Mouse (Mus musculus) myocyte (in vitro differentiated cells): ENCODE measurements at regions not wholly inside any gene's neighbourhood (a gene's known extent, or its start where the extent isn't known, plus 50 kb on each side); places are given as distances from the start of the nearest gene placed in this dataset.

Source experiments
- H3K27me3 ChIP-seq: one replicate; pipeline ENCODE4 v1.6.1; 2011; ENCODE audit not compliant: control insufficient read depth, insufficient read depth, insufficient read length
- H3K36me3 ChIP-seq: one replicate; pipeline ENCODE4 v1.6.1; 2011; ENCODE audit not compliant: control insufficient read depth, insufficient read depth
- H3K4me2 ChIP-seq: one replicate; pipeline ENCODE4 v1.6.1; 2011; ENCODE audit warnings: low read depth, control low read depth
- H3K4me3 ChIP-seq: one replicate; pipeline ENCODE4 v1.5.1; 2011; ENCODE audit warnings: mild to moderate bottlenecking, control low read depth, moderate library complexity
- H3K79me2 ChIP-seq: one replicate; pipeline ENCODE4 v1.6.1; 2011; ENCODE audit not compliant: control insufficient read depth, insufficient read depth
- H3ac ChIP-seq: one replicate; pipeline ENCODE4 v1.6.1; 2011; ENCODE audit not compliant: control insufficient read depth, insufficient read length
- CEBPB ChIP-seq: IDR thresholded peaks from 2 replicates; pipeline ENCODE4 v1.6.1; 2011; ENCODE audit warnings: mild to moderate bottlenecking, moderate library complexity; ENCODE audit not compliant: poor library complexity, insufficient read depth, severe bottlenecking
- E2F4 ChIP-seq: IDR thresholded peaks from one replicate; pipeline ENCODE4 v1.6.1; 2011; ENCODE audit warnings: mild to moderate bottlenecking, control low read depth, moderate library complexity; ENCODE audit not compliant: insufficient read depth
- MAX ChIP-seq: IDR thresholded peaks from one replicate; pipeline ENCODE4 v1.6.1; 2011; ENCODE audit warnings: low read depth, mild to moderate bottlenecking, control low read depth
- MYOD1 ChIP-seq, 3 experiments: IDR thresholded peaks; one replicate each; pipeline ENCODE4 v1.6.1; 2011; ENCODE audit warnings: control low read depth in 2 of 3, low read depth in 2 of 3, mild to moderate bottlenecking in 2 of 3, moderate library complexity in 1 of 3; ENCODE audit not compliant: insufficient read length in 2 of 3, control insufficient read depth in 1 of 3
- MYOG ChIP-seq, 3 experiments: IDR thresholded peaks; one replicate each; pipeline ENCODE4 v1.6.1; 2011; ENCODE audit warnings: control low read depth in 2 of 3, low read depth in 2 of 3, mild to moderate bottlenecking in 2 of 3; ENCODE audit not compliant: insufficient read length in 2 of 3, control insufficient read depth in 1 of 3, insufficient read depth in 1 of 3
- POLR2A ChIP-seq: IDR thresholded peaks from one replicate; pipeline ENCODE4 v1.6.1; 2011; ENCODE audit warnings: low read depth, mild to moderate bottlenecking, control low read depth, moderate library complexity; ENCODE audit not compliant: insufficient read length
- POLR2AphosphoS2 ChIP-seq: IDR thresholded peaks from one replicate; pipeline ENCODE4 v1.6.1; 2011; ENCODE audit warnings: low read depth, control low read depth; ENCODE audit not compliant: insufficient read length
- REST ChIP-seq: IDR thresholded peaks from one replicate; pipeline ENCODE4 v1.6.1; 2011; ENCODE audit warnings: mild to moderate bottlenecking, control low read depth, moderate library complexity; ENCODE audit not compliant: insufficient read depth, insufficient read length
- SRF ChIP-seq: IDR thresholded peaks from one replicate; pipeline ENCODE4 v1.6.1; 2011; ENCODE audit warnings: low read depth; ENCODE audit not compliant: control insufficient read depth, insufficient read length
- TCF12 ChIP-seq: IDR thresholded peaks from one replicate; pipeline ENCODE4 v1.6.1; 2011; ENCODE audit warnings: mild to moderate bottlenecking, control low read depth; ENCODE audit not compliant: poor library complexity, insufficient read depth, severe bottlenecking
- TCF3 ChIP-seq: IDR thresholded peaks from one replicate; pipeline ENCODE4 v1.6.1; 2011; ENCODE audit warnings: low read depth, control low read depth; ENCODE audit not compliant: insufficient read length
- USF1 ChIP-seq: IDR thresholded peaks from one replicate; pipeline ENCODE4 v1.6.1; 2011; ENCODE audit warnings: low read depth, mild to moderate bottlenecking, control low read depth, moderate library complexity

GRCm38 (mm10) chr10:56753576-56753975 is 376.4 kb downstream of the Gja1 start:
- no peak overlapping the region for H3ac ChIP-seq

GRCm38 (mm10) chr10:56754546-56755175 is 377.5 kb downstream of the Gja1 start:
- H3K36me3 ChIP-seq, result no peaks in the 10 kb centered on the region
- no peak overlapping the region for H3K4me2 ChIP-seq
- H3K4me3 ChIP-seq, result no peak overlapping the region
- H3K79me2 ChIP-seq, result no peaks in the 10 kb centered on the region
- H3ac ChIP-seq, result no peak overlapping the region
- TF ChIP-seq REST (no peak), TCF12 (no peak), USF1 (no peak), SRF (no peak), MYOG (IDR thresholded peaks at IDR 0.05; ENCODE audit: control insufficient read depth in 1 of 3, insufficient read depth in 1 of 3, insufficient read length in 2 of 3, low read depth in 2 of 3) (no peak), CEBPB (no peak)
- H3K27me3 ChIP-seq, result no peaks in the 10 kb centered on the region

More at GRCm38 (mm10) chr10:56753576-56753975, 376.4 kb downstream of the Gja1 start:
- no peaks in the 10 kb centered on the region for H3K79me2 ChIP-seq
- no peaks in the 10 kb centered on the region for H3K36me3 ChIP-seq
- TF ChIP-seq MYOD1 (IDR thresholded peaks at IDR 0.05; ENCODE audit: control insufficient read depth in 1 of 3, insufficient read length in 2 of 3, low read depth in 2 of 3) (no peak), USF1 (no peak), SRF (no peak), E2F4 (no peak), POLR2A (no peak), MYOG (IDR thresholded peaks at IDR 0.05; ENCODE audit: control insufficient read depth in 1 of 3, insufficient read depth in 1 of 3, insufficient read length in 2 of 3, low read depth in 2 of 3) (no peak), POLR2AphosphoS2 (no peak), CEBPB (no peak), REST (no peak), TCF12 (no peak), MAX (no peak), TCF3 (no peak)
- no peaks in the 10 kb centered on the region for H3K27me3 ChIP-seq
- no peak overlapping the region for H3K4me2 ChIP-seq
- no peak overlapping the region for H3K4me3 ChIP-seq

- TF ChIP-seq POLR2AphosphoS2 (no peak), TCF3 (no peak), USF1 (no peak), POLR2A (no peak), CEBPB (no peak), MAX (no peak), E2F4 (no peak), REST (no peak), SRF (no peak)
Measured at GRCm38 (mm10) chr10:56770629-56771028, 393.5 kb downstream of the Gja1 start.

GRCm38 (mm10) chr10:56782265-56782664 is 405.1 kb downstream of the Gja1 start:
- Histone ChIP-seq H3K36me3 (no peaks in the 10 kb centered on the region), H3K4me3 (no peak overlapping the region), H3K4me2 (peak overlapping the region; percentile 25), H3K27me3 (no peaks in the 10 kb centered on the region), H3ac (no peak overlapping the region), H3K79me2 (no peaks in the 10 kb centered on the region)
- TF ChIP-seq E2F4 (no peak), TCF3 (peak; percentile 46), TCF12 (no peak), MYOG (IDR thresholded peaks at IDR 0.05; ENCODE audit: control insufficient read depth in 1 of 3, insufficient read depth in 1 of 3, insufficient read length in 2 of 3, low read depth in 2 of 3) (peak in 1 of 3 experiments; percentile 47), MAX (no peak), MYOD1 (IDR thresholded peaks at IDR 0.05; ENCODE audit: control insufficient read depth in 1 of 3, insufficient read length in 2 of 3, low read depth in 2 of 3) (peak in 2 of 3 experiments; percentile 8 to 70), REST (no peak), CEBPB (peak; percentile 49; the same call in 1 of the 2 replicates), USF1 (no peak)

More at GRCm38 (mm10) chr10:56770629-56771028, 393.5 kb downstream of the Gja1 start:
- Histone ChIP-seq H3K4me3 (no peak overlapping the region), H3K36me3 (no peaks in the 10 kb centered on the region), H3K4me2 (no peak overlapping the region), H3K79me2 (no peaks in the 10 kb centered on the region), H3ac (no peak overlapping the region), H3K27me3 (no peaks in the 10 kb centered on the region)

- Histone ChIP-seq H3K27me3 (no peaks in the 10 kb centered on the region), H3K79me2 (no peaks in the 10 kb centered on the region), H3K4me3 (no peak overlapping the region), H3K4me2 (no peak overlapping the region), H3ac (no peak overlapping the region), H3K36me3 (no peaks in the 10 kb centered on the region)
- TF ChIP-seq MYOG (IDR thresholded peaks at IDR 0.05; ENCODE audit: control insufficient read depth in 1 of 3, insufficient read depth in 1 of 3, insufficient read length in 2 of 3, low read depth in 2 of 3), result no peak
- no peak for TF ChIP-seq POLR2AphosphoS2
- TF ChIP-seq REST, result no peak
- TF ChIP-seq CEBPB, result no peak
- TF ChIP-seq USF1, result no peak
- no peak for TF ChIP-seq E2F4
- no peak for TF ChIP-seq MAX
- no peak for TF ChIP-seq POLR2A
- TF ChIP-seq TCF12, result no peak
- no peak for TF ChIP-seq SRF
- TF ChIP-seq TCF3, result no peak
- no peak for TF ChIP-seq MYOD1 (IDR thresholded peaks at IDR 0.05; ENCODE audit: control insufficient read depth in 1 of 3, insufficient read length in 2 of 3, low read depth in 2 of 3)
Measured at GRCm38 (mm10) chr10:56783941-56784340, 406.8 kb downstream of the Gja1 start.
